Mouse (Mus musculus) lung, embryonic 16.5 days (tissue): ENCODE measurements around the gene Uck2. TPM values are rescaled to one million over a fixed set of nuclear protein-coding genes. Genes with fewer than 3 reads are reported as not detected.

Experiments
- ATAC-seq: fragments of 200-750 bp; cut with Nextera tagmentation; 2 replicates; pipeline ENCODE4 v1.8.0; 2017; ENCODE audit warnings: low read depth, mild to moderate bottlenecking, moderate library complexity
- H3K27ac ChIP-seq: fragments of 300-500 bp; sonication (generic); 2 replicates; pipeline ENCODE4 v1.5.1; 2014; ENCODE audit warnings: mild to moderate bottlenecking, control low read depth, low read length
- H3K27me3 ChIP-seq: fragments of 300-500 bp; sonication (generic); 2 replicates; pipeline ENCODE4 v1.6.1; 2014; ENCODE audit warnings: low read depth, low read length, mixed read lengths; ENCODE audit not compliant: control insufficient read depth, insufficient read depth
- H3K36me3 ChIP-seq: fragments of 300-500 bp; sonication (generic); 2 replicates; pipeline ENCODE4 v1.6.1; 2014; ENCODE audit warnings: low read length; ENCODE audit not compliant: control insufficient read depth, insufficient read depth
- H3K4me1 ChIP-seq: fragments of 300-500 bp; sonication (generic); replicated peaks from 2 replicates; pipeline ENCODE4 v1.6.1; 2014; ENCODE audit warnings: low read length, mixed read lengths; ENCODE audit not compliant: control insufficient read depth, insufficient read depth
- H3K4me2 ChIP-seq: fragments of 300-500 bp; sonication (generic); 2 replicates; pipeline ENCODE4 v1.6.1; 2014; ENCODE audit warnings: low read depth, low read length, control low read depth
- H3K4me3 ChIP-seq: fragments of 300-500 bp; sonication (generic); 2 replicates; pipeline ENCODE4 v1.5.1; 2014; ENCODE audit warnings: mild to moderate bottlenecking, low read length, control low read depth
- H3K9ac ChIP-seq: fragments of 300-500 bp; sonication (generic); 2 replicates; pipeline ENCODE4 v1.6.1; 2014; ENCODE audit warnings: low read length, control low read depth
- H3K9me3 ChIP-seq: fragments of 300-500 bp; sonication (generic); 2 replicates; pipeline ENCODE4 v1.6.1; 2016; ENCODE audit warnings: low read length; ENCODE audit not compliant: control insufficient read depth
- WGBS: fragments of 180-500 bp; shearing (Covaris S2); extraction: QIAGEN DNeasy Blood & Tissue Kit; methylation state at CpG from one replicate; pipeline ENCODE4 v1.1.7; 2014; 5-methylcytosine and 5-hydroxymethylcytosine counted together
- polyA plus RNA-seq: library from polyadenylated mRNA; unstranded; fragments of >200 nt; fragmentation: Nextera tagmentation; extraction: Ambion mirVana; gene quantifications from 2 replicates; pipeline ENCODE4 v1.2.1, GENCODE M21; 2015

Gene Uck2
- polyA plus RNA-seq, 1 experiment from 2014 or later = 70.8 TPM

DNA sequence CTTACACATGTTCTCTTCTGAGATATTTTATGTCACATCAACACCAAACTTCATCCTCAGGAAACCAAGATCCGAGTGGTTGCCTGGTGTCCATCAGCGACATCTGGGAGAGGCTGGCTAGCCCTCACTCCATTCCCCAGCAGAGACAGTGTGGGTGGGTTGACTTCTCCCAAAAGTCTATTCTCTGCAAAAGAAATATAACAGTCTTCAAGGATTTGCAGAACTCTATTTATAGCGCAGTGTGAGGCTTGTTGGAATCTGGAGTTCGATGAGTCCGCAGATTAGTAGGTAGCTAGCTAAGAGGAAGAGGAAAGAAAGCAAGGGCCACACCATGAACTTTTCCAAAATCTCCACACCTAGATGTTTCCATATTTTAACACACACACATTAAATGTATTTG lies 2.0 kb upstream of the Uck2 start:
- peaks cover 3% of the 10 kb centered on the region; the same call in 1 of the 2 replicates for H3K27me3 ChIP-seq
- no peak overlapping the region for H3K4me2 ChIP-seq
- H3K4me3 ChIP-seq = no peak overlapping the region
- no peaks in the 10 kb centered on the region for H3K9me3 ChIP-seq
- no peak overlapping the region for H3K9ac ChIP-seq
- peaks cover 17% of the 10 kb centered on the region for H3K4me1 ChIP-seq
- no peak overlapping the region for H3K27ac ChIP-seq
- WGBS = 82% methylated on average over 5 of the region's 5 CpGs
- no peak for ATAC-seq
- no peaks in the 10 kb centered on the region for H3K36me3 ChIP-seq

DNA sequence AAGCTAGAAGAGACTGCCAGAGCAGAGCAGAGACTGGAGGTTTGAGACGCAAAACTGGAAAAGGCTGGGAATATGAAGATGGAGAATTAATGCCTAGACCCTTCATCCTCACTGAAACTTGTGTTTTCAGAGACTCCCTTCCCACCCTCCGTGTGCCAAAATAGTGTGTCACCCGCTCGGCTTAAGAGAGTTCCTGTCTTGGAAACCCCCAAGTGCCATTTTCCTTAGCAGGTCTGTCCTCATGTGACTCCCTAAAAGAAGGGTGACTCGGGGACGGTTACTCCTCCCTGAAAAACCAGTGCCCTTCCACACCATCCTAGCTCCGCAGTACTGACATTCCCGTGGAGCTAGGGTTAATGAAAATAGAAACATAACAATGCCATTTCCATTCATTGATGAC lies 236 bp upstream of the Uck2 start:
- peak overlapping the region; percentile 92; the same call in 1 of the 2 replicates for H3K27ac ChIP-seq
- WGBS = 2% methylated on average over 8 of the region's 8 CpGs
- peaks cover 3% of the 10 kb centered on the region; the same call in 1 of the 2 replicates for H3K27me3 ChIP-seq
- no peaks in the 10 kb centered on the region for H3K9me3 ChIP-seq
- H3K4me2 ChIP-seq = peak overlapping the region; percentile 77
- peak overlapping the region; percentile 88 for H3K9ac ChIP-seq
- peak overlapping the region; percentile 92 for H3K4me3 ChIP-seq
- no peaks in the 10 kb centered on the region for H3K36me3 ChIP-seq
- H3K4me1 ChIP-seq = peaks cover 17% of the 10 kb centered on the region
- ATAC-seq = no peak

DNA sequence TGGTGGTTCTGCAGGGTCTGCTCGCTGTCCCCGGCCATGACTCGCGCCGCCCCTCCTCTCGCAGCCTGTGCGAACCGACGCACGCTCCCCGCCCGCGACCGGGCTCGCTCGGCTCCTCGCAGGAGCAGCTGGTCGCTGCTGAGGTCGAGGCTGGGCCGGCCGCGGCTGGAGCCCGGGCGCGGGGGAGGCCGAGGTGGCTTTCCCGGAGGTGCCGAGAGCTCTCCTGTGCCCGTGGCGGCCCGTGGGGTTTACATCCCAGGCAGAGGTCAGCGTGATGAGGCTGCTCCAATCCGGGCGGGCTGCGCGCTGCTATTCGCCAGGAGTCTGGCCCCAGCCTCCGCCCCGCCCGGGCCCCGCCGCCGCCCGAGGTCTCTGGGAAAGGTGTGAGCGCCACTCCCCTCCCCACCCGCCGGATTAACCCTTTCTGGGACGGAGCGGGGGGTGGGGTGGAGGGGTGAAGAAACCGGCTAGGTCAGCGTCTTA lies 242 bp downstream of the Uck2 start:
- Histone ChIP-seq H3K4me1 (peaks cover 14% of the 10 kb centered on the region), H3K27me3 (peaks cover 3% of the 10 kb centered on the region; the same call in 1 of the 2 replicates), H3K36me3 (no peaks in the 10 kb centered on the region), H3K4me2 (peak overlapping the region; percentile 77), H3K27ac (peak overlapping the region; percentile 92), H3K4me3 (peak overlapping the region; percentile 92), H3K9me3 (no peaks in the 10 kb centered on the region), H3K9ac (peak overlapping the region; percentile 88)
- under 1% methylated on average over 49 of the region's 51 CpGs for WGBS
- ATAC-seq = peak; percentile 92

DNA sequence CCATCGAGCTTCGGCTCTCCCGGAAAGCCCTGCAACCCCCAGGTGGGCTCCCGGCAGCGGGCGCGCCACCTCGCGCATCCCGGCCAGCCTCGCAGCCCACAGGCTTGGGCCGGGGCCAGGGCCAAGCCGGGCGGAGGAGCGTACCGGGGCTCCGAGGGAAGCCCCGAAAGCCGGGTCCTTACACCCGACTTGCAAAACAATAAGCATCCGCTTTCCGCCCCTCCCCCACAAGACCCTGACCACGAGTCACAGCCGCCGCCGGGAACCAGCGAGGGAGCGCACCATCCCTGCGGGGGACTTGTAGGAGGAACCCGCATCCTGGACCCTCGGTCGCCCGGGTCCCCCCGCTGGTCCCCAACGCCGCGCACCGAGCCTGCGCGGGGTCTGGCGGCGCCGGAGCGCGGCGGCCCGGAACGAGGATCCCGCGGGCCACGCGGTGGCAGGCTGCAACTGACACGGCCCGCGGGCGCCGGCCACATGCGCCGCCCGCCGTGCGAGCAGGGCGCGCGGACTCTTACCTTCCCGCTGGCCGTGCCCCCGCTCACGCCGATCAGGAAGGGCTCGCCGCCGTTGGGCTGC lies 773 bp downstream of the Uck2 start:
- H3K9ac ChIP-seq = peak overlapping the region; percentile 88

DNA sequence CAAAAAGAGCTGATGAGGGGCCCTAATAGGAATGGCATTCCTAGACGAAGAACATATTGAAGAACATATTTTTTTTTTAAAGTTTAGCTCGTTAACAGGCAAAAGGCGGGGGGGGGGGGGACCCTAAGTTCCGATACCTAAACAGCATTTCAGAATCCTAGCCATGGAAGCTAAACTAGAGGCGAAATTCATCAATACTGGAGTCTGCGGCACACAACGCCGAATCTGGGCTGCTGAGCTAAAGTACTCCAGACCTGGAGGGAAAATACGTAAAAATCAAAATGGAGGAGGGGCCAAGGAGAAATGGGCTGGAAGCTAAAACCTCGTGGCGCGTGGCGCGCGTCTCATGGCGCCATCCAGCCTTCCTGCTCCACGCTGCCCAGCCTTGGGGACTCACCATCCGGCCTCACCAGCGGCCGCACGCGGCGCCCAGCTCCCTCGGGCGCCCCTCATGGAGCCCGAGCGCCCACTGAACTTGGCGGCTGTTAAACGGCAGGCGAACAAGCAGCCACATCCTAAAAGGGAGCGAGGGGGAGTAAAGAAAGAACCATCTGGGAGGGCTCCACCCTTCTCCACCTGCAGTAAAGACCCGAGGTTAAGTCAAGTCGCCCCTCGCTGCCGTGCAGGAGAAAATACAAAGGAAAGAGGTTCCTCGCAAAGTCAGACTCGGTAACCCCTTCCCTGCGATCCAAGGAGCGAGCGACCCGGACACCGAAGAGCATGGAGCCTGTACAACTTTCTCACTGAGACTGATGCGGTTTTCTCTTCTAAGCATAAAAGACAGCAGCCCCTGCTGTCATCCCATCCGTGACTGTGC lies 1.5 kb downstream of the Uck2 start:
- H3K27ac ChIP-seq = peak overlapping the region; percentile 92
- H3K9me3 ChIP-seq = no peaks in the 10 kb centered on the region
- under 1% methylated on average over 44 of the region's 44 CpGs for WGBS
- H3K4me2 ChIP-seq = peak overlapping the region; percentile 77
- peaks cover 10% of the 10 kb centered on the region for H3K4me1 ChIP-seq
- peak overlapping the region; percentile 88 for H3K9ac ChIP-seq
- no peaks in the 10 kb centered on the region for H3K27me3 ChIP-seq
- no peaks in the 10 kb centered on the region for H3K36me3 ChIP-seq
- peak overlapping the region; percentile 92 for H3K4me3 ChIP-seq
- peak; percentile 43 for ATAC-seq

More for the DNA sequence above, 773 bp downstream of the Uck2 start:
- H3K36me3 ChIP-seq = no peaks in the 10 kb centered on the region
- peak overlapping the region; percentile 92 for H3K4me3 ChIP-seq
- H3K4me2 ChIP-seq = peak overlapping the region; percentile 77
- WGBS = under 1% methylated on average over 68 of the region's 73 CpGs
- H3K27ac ChIP-seq = peak overlapping the region; percentile 92
- no peaks in the 10 kb centered on the region for H3K27me3 ChIP-seq
- peaks cover 10% of the 10 kb centered on the region for H3K4me1 ChIP-seq
- no peaks in the 10 kb centered on the region for H3K9me3 ChIP-seq
- peak; percentile 55 for ATAC-seq

DNA sequence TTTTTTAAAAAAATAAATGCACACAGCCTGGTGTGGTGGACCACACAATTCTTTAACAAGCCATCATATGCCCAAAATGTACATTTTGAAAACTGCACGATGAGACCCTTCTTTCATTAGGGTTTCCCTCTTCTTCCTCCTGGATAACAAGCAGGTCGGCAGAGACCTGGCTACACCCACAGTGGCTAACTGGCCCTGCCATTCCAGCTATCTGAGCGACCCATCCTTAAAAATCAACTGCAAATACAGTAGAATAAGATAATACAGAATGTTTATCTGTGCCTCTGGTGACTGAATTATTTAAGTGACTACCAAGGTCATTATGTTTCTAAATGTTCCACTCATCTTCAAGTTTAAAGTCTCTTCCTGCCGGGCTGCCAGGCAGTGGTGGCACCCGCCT lies 2.4 kb downstream of the Uck2 start:
- 0 out of 2 replicates have a peak overlapping the region, but pooled peaks have one; percentile 17 for H3K9ac ChIP-seq
- 39% methylated on average over 5 of the region's 5 CpGs for WGBS

DNA sequence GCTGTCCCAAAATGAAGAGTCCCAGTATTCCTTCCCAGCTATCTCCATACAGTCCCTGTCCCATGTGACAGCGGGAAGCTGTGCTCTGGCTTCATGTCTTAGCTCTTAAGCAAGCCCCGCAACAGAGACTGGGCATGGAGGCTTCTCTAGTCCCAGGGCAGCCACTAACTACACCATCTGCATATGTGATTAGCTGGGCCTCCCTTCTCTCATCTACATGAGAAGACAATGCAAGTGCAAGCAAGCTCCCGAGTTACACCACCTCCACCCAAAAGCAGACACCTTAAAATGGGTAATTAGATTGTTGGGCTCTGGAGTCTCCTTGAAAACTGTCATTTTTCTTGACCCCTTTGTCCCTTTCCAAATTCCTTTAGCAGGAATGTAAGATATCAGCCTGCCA lies 3.0 kb downstream of the Uck2 start:
- H3K9ac ChIP-seq = no peak overlapping the region
- H3K4me2 ChIP-seq = no peak overlapping the region
- 83% methylated on average over 3 of the region's 3 CpGs for WGBS

More for the DNA sequence above, 2.4 kb downstream of the Uck2 start:
- H3K27ac ChIP-seq = no peak overlapping the region; the same call in 1 of the 2 replicates
- H3K36me3 ChIP-seq = no peaks in the 10 kb centered on the region
- peaks cover 10% of the 10 kb centered on the region for H3K4me1 ChIP-seq
- no peak for ATAC-seq
- H3K4me2 ChIP-seq = peak overlapping the region; percentile 77
- no peaks in the 10 kb centered on the region for H3K9me3 ChIP-seq
- peak overlapping the region; percentile 92 for H3K4me3 ChIP-seq
- no peaks in the 10 kb centered on the region for H3K27me3 ChIP-seq

DNA sequence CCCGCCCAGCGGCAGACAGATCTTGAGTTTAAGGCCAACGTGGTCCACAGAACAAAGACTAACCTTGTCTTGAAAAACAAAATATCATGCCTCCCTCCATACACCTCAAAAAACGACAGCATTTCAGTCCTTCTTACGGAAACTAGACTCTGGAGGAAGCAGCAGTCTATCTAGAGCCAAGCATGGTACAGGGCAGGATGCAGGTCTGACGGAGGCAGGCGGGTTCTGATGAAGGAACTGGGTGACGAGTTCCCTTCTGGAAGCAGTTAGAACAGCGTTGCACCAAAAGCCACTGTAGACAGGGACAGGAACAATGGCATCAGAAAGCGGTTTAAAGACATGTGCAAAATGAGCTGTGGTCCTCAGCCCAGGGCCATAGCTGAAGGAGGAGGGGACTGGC lies 5.1 kb downstream of the Uck2 start:
- Histone ChIP-seq H3K4me3 (no peak overlapping the region), H3K9me3 (no peaks in the 10 kb centered on the region), H3K27ac (no peak overlapping the region), H3K36me3 (no peaks in the 10 kb centered on the region), H3K27me3 (no peaks in the 10 kb centered on the region), H3K4me1 (peaks cover 6% of the 10 kb centered on the region), H3K4me2 (no peak overlapping the region), H3K9ac (no peak overlapping the region)
- no peak for ATAC-seq
- 80% methylated on average over 10 of the region's 10 CpGs for WGBS

More for the DNA sequence above, 3.0 kb downstream of the Uck2 start:
- no peak for ATAC-seq
- Histone ChIP-seq H3K4me3 (no peak overlapping the region), H3K27ac (no peak overlapping the region), H3K9me3 (no peaks in the 10 kb centered on the region), H3K27me3 (no peaks in the 10 kb centered on the region), H3K4me1 (peaks cover 10% of the 10 kb centered on the region), H3K36me3 (no peaks in the 10 kb centered on the region)

DNA sequence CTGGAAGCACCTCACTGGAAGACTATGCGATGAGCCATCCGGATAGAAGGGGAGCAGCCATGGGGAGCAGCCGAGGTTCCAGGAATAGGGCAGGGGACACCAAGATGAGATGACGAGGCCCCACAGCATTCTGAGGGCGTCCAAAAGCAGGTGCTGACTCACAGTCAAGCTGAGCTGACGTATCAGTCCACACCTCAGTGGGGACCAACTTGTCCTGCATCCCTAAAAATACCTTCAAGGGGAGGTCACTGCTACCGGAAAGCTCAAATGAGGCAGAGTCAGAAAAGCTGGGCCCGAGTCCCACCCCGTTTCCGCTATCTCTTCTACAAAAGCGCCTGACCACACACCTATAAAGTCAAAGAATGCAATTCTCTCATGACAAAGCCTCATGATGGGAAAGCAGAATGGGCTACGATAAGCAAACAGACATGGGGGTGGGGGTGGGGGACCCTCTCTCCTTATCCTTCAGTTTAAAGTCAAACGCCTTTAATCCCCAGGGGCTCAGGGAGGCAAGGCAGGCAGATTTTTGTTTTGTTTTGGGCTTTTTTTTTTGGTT lies 5.9 kb downstream of the Uck2 start:
- Histone ChIP-seq H3K4me3 (no peak overlapping the region), H3K27me3 (no peaks in the 10 kb centered on the region), H3K27ac (no peak overlapping the region), H3K4me2 (no peak overlapping the region), H3K4me1 (peaks cover 7% of the 10 kb centered on the region), H3K36me3 (no peaks in the 10 kb centered on the region), H3K9me3 (no peaks in the 10 kb centered on the region), H3K9ac (no peak overlapping the region)
- no peak for ATAC-seq
- 69% methylated on average over 13 of the region's 13 CpGs for WGBS
